Mouse (Mus musculus) stomach, embryonic 14.5 days (tissue): Measurements from ENCODE around the gene Flrt3. TPM values are rescaled to one million over a fixed set of nuclear protein-coding genes. Genes with fewer than 3 reads are reported as not detected.

Source experiments
- ATAC-seq: fragments of 200-750 bp; cut with Nextera tagmentation; 2 replicates; pipeline ENCODE4 v1.8.0; 2017; ENCODE audit warnings: low read depth, moderate TSS enrichment; ENCODE audit not compliant: insufficient number of reproducible peaks, insufficient read depth, low FRiP score
- H3K27ac ChIP-seq: fragments of 300-500 bp; sonication (generic); 2 replicates; pipeline ENCODE4 v1.5.1; 2014; ENCODE audit warnings: mild to moderate bottlenecking, low read length, moderate library complexity, mixed read lengths
- H3K27me3 ChIP-seq: fragments of 300-500 bp; sonication (generic); 2 replicates; pipeline ENCODE4 v1.6.1; 2014; ENCODE audit warnings: low read length, control low read depth, mixed read lengths; ENCODE audit not compliant: control insufficient read depth, insufficient read depth
- H3K36me3 ChIP-seq: fragments of 300-500 bp; sonication (generic); 2 replicates; pipeline ENCODE4 v1.6.1; 2014; ENCODE audit warnings: mild to moderate bottlenecking, control low read depth, low read length, moderate library complexity, mixed read lengths; ENCODE audit not compliant: control insufficient read depth, insufficient read depth
- H3K4me1 ChIP-seq: fragments of 300-500 bp; sonication (generic); 2 replicates; pipeline ENCODE4 v1.6.1; 2014; ENCODE audit warnings: low read length, control low read depth, mixed read lengths; ENCODE audit not compliant: control insufficient read depth, insufficient read depth
- H3K4me2 ChIP-seq: fragments of 300-500 bp; sonication (generic); replicated peaks from 2 replicates; pipeline ENCODE4 v1.6.1; 2014; ENCODE audit warnings: low read depth, low read length, control low read depth
- H3K4me3 ChIP-seq: fragments of 300-500 bp; sonication (generic); 2 replicates; pipeline ENCODE4 v1.5.1; 2014; ENCODE audit warnings: low read depth, low read length, control low read depth
- H3K9ac ChIP-seq: fragments of 300-500 bp; sonication (generic); replicated peaks from 2 replicates; pipeline ENCODE4 v1.6.1; 2014; ENCODE audit warnings: low read depth, mild to moderate bottlenecking, control low read depth, low read length, moderate library complexity, mixed read lengths
- H3K9me3 ChIP-seq: fragments of 300-500 bp; sonication (generic); 2 replicates; pipeline ENCODE4 v1.6.1; 2016; ENCODE audit warnings: low read depth, low read length, control low read depth; ENCODE audit not compliant: control insufficient read depth
- WGBS: fragments of 180-500 bp; shearing (Covaris S2); extraction: QIAGEN DNeasy Blood & Tissue Kit; methylation state at CpG from one replicate; pipeline ENCODE4 v1.1.7; 2014; 5-methylcytosine and 5-hydroxymethylcytosine counted together
- polyA plus RNA-seq: library from polyadenylated mRNA; unstranded; fragments of >200 nt; fragmentation: Nextera tagmentation; extraction: Ambion mirVana; gene quantifications from 2 replicates; pipeline ENCODE4 v1.2.1, GENCODE M21; 2014

Gene Flrt3
- 24.0 and 25.1 TPM in 2 replicates for polyA plus RNA-seq

DNA sequence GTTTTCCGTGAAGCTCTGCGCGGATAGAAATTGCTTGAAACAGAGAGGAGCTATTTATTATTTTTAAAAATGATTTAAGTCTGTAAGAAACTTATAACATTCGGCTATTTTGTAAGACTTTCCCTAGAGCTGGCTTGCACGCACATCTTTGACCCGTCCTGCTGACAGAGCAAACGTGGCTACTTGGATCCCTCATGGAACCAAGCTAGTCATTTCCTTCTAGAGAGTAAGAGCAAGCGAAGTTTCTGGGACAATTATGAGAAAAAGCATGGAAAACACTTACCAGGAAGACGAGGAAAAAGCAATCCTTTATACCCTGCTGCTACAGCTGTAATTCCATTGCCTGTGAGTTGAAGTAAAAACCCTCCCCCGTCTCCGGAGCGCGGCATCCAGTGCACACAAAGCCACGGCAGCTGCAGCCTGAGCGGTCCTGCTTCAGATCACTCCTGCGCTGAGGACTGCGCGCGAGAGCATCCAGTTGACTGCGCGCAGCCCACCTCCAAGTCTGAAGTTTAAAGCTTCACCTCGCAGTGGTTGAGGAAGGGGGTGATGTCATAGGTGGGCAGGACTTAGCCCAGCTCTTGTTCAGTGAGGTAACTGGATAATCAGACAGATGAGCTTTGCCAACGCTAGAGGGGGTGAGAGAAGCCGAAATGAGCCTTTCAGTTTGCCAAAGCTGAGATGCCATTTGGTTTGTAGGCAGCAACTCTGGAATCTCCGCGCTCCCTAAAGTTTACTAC lies at the start of gene Flrt3:
Gene Flrt3 (minus strand): TSS at position 507 of the 740 bp plus-strand sequence.
- peak; percentile 98 for ATAC-seq
- 0% methylated on average over 26 of the region's 26 CpGs for WGBS
- Histone ChIP-seq H3K4me2 (peak within 1 kb of the TSS; percentile 58), H3K27me3 (no peaks in the 10 kb centered on the region), H3K9me3 (no peaks in the 10 kb centered on the region), H3K4me1 (peaks cover 7% of the 10 kb centered on the region; the same call in 1 of the 2 replicates), H3K4me3 (peak within 1 kb of the TSS; percentile 53), H3K36me3 (no peaks in the 10 kb centered on the region), H3K27ac (peak within 1 kb of the TSS; percentile 76), H3K9ac (peak within 1 kb of the TSS; percentile 56)

DNA sequence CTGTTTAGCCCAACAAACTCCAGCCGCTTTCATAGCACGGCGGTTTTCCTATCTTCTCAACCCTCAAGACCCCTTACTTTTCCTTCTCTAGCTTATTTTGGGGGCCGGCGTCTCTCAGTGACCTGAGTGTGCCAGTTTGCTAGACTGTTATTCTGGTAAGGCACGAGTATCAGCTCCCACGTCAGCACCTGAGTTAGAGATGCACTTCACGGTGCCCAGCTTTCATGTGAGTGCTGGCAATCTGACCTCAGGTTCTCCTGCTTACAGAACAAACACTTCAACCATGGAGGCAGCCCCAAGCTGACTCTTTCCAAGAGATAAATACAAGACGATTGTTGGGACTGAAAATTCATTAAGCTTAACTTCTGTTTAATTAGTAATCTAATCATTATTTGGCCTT lies 46.1 kb upstream of the Flrt3 start:
- Histone ChIP-seq H3K36me3 (no peaks in the 10 kb centered on the region), H3K9ac (no peak overlapping the region), H3K4me3 (no peak overlapping the region), H3K27me3 (no peaks in the 10 kb centered on the region), H3K4me1 (no peaks in the 10 kb centered on the region), H3K4me2 (no peak overlapping the region), H3K9me3 (no peaks in the 10 kb centered on the region), H3K27ac (no peak overlapping the region)
- no peak for ATAC-seq
- WGBS = 70% methylated on average over 9 of the region's 9 CpGs

DNA sequence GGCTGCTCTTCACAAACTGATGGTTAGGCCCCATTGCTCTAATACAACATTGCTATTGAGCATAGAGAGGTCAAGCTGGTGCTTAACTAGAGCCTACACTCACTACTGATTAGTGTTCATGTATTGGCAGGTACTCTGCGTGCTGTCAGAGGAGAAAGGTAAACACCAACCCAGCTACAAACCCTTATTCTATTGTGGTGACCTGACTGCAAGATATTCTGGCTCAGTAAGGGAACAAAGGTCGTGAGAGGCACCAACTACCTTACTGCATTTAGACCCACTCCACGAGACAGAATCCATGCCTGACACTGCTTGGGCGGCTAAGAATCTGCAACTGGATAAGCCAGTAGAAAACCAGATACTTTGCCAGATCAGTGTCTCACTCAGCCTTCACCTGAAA lies 44.6 kb upstream of the Flrt3 start:
- no peaks in the 10 kb centered on the region for H3K4me1 ChIP-seq
- no peak for ATAC-seq
- 63% methylated on average over 4 of the region's 4 CpGs for WGBS
- no peak overlapping the region for H3K9ac ChIP-seq
- no peaks in the 10 kb centered on the region for H3K36me3 ChIP-seq
- H3K4me3 ChIP-seq = no peak overlapping the region
- no peak overlapping the region for H3K27ac ChIP-seq
- no peak overlapping the region for H3K4me2 ChIP-seq
- no peaks in the 10 kb centered on the region for H3K27me3 ChIP-seq
- no peaks in the 10 kb centered on the region for H3K9me3 ChIP-seq

DNA sequence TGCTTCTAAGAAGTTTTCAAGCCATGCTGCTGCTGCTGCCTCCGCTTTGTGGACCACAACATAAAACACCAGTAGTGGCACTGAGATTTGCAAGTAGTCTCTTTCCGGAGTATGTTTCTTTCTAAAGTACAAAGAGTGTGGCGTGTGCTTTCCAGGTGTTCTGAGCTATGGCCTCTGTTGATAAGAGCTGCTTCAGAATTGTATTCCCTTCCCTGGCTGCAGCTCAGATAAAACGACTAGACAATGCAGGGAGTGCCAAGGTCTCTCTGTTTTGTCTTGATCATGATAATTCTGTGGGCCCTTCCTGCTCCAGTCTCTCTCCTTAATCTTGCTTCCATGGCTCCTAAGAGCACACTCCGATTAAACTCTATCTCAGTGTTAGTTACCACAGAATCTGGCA lies 36.3 kb upstream of the Flrt3 start:
- Histone ChIP-seq H3K4me3 (no peak overlapping the region), H3K9ac (no peak overlapping the region), H3K4me1 (no peaks in the 10 kb centered on the region), H3K36me3 (no peaks in the 10 kb centered on the region), H3K27ac (no peak overlapping the region), H3K27me3 (no peaks in the 10 kb centered on the region), H3K4me2 (no peak overlapping the region), H3K9me3 (no peaks in the 10 kb centered on the region)
- WGBS = 72% methylated on average over 5 of the region's 5 CpGs
- peak; percentile 49; the same call in 1 of the 2 replicates for ATAC-seq

DNA sequence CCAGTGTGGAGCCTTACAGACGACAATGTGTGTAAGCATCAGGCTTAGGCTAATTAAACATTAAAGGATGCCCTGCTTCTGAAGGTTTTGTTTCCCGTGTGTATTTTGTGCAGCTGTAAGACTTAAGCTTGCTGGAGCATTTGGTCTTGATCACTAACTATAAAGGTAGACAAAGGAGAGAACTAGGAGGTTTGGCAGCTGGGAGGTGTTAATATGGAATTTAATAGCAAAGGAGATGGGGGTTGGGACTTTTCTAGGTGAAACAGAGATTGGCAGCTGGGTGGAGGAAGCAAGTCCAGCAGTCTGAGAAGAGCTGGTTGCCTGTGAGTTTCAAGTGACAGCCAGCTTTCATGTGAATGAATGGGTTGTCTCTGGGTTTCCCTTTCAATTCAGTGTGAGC lies 34.0 kb upstream of the Flrt3 start:
- no peaks in the 10 kb centered on the region for H3K4me1 ChIP-seq
- H3K27me3 ChIP-seq = no peaks in the 10 kb centered on the region
- no peaks in the 10 kb centered on the region for H3K36me3 ChIP-seq
- H3K9ac ChIP-seq = no peak overlapping the region
- H3K4me3 ChIP-seq = no peak overlapping the region
- ATAC-seq = no peak
- 14% methylated on average over 2 of the region's 2 CpGs for WGBS
- no peak overlapping the region for H3K27ac ChIP-seq
- no peak overlapping the region for H3K4me2 ChIP-seq
- H3K9me3 ChIP-seq = no peaks in the 10 kb centered on the region

DNA sequence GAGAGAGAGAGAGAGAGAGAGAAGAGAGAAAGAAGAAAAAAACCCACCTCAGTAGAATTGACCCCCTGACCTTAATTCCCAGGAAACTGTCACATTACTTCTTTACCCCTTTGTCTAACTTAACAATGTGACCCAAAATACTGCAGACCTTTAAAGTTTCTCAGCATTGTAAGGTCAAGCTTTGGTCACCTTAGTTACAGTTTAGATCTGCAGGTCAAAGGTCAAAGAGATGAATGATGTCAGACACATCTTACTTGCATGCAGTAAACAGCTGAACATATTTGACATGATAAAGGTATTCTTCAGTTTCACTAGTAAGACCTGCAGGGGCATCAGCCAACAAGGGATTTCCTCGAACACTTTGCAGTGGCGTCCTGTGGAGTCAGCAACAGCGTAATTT lies 32.9 kb upstream of the Flrt3 start:
- no peaks in the 10 kb centered on the region for H3K4me1 ChIP-seq
- ATAC-seq = no peak
- no peaks in the 10 kb centered on the region for H3K36me3 ChIP-seq
- H3K27me3 ChIP-seq = no peaks in the 10 kb centered on the region
- H3K4me2 ChIP-seq = no peak overlapping the region
- no peaks in the 10 kb centered on the region for H3K9me3 ChIP-seq
- WGBS = 32% methylated on average over 3 of the region's 3 CpGs
- no peak overlapping the region for H3K27ac ChIP-seq
- no peak overlapping the region for H3K4me3 ChIP-seq
- no peak overlapping the region for H3K9ac ChIP-seq

DNA sequence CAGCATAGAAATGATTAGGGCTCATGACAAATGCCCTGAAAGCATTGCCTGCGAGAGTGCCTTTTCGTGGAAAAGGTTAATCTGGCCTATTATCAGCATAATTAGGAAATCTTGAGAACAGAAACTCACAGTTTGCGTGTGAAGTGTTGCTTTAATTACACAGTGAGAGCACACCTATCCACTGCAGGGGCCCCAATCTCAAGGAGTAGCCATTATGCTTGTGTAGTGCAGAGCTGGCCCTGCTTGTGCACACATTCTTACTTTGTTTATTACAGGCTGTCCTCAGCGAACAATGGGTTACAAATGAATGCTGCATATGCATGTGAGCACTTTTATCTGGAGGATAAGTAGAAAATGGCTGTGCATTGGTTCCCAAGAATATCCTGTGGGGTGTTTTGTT lies 32.1 kb upstream of the Flrt3 start:
- Histone ChIP-seq H3K4me1 (no peaks in the 10 kb centered on the region), H3K9me3 (no peaks in the 10 kb centered on the region), H3K9ac (no peak overlapping the region), H3K27ac (no peak overlapping the region), H3K4me2 (no peak overlapping the region), H3K27me3 (no peaks in the 10 kb centered on the region), H3K4me3 (no peak overlapping the region), H3K36me3 (no peaks in the 10 kb centered on the region)
- ATAC-seq = no peak
- 50% methylated on average over 4 of the region's 4 CpGs for WGBS

DNA sequence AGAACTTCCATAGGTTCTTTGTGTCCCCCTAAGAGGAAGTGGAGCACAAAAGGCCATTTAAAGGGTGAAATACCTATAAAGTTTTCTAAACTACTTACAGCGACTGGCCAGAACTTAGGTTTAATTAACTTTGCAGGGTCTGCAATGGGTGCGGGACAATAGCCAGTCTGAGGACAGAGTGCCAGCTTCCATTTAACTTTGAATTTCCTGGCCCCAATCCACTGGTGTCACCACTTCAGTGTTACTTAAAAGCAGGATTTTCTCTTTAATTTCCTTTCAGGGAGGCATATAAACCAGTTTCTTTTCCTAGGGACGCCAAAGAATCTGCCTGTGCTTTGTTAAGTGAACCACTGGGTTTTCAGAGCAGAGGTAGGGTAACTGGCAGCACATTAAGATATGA lies 27.3 kb upstream of the Flrt3 start:
- Histone ChIP-seq H3K9me3 (no peaks in the 10 kb centered on the region), H3K4me2 (no peak overlapping the region), H3K9ac (no peak overlapping the region), H3K36me3 (no peaks in the 10 kb centered on the region), H3K27ac (no peak overlapping the region), H3K27me3 (no peaks in the 10 kb centered on the region), H3K4me3 (no peak overlapping the region), H3K4me1 (no peaks in the 10 kb centered on the region)
- WGBS = 46% methylated on average over 3 of the region's 3 CpGs
- no peak for ATAC-seq

DNA sequence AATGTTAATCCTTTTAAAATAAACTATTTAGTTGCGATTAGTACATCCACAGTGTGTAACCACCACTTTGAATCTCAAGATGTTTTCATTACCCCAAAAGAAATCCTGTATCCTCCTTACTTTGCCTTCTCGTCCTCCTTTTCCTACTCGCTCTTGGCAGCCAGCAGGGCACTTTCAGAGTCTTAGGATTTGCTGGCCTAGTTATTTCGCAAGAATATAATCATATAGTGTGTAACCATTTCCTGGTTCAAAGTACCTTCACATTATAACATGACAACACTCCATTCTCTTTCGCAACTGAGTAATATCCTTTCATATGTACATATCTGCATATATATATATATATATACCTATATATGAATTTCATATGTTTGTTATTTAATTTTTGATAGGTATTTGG lies 22.6 kb upstream of the Flrt3 start:
- Histone ChIP-seq H3K36me3 (no peaks in the 10 kb centered on the region), H3K4me1 (no peaks in the 10 kb centered on the region), H3K4me3 (no peak overlapping the region), H3K27me3 (no peaks in the 10 kb centered on the region), H3K4me2 (no peak overlapping the region), H3K27ac (no peak overlapping the region), H3K9me3 (no peaks in the 10 kb centered on the region), H3K9ac (no peak overlapping the region)
- ATAC-seq = no peak
- 82% methylated on average over 5 of the region's 5 CpGs for WGBS
